Mouse (Mus musculus) midbrain, postnatal 0 days (tissue): ENCODE results near the gene Apc2. TPM values are rescaled to one million over a fixed set of nuclear protein-coding genes. Genes with fewer than 3 reads are reported as not detected.

Experiments used
- ATAC-seq: fragments of 200-750 bp; cut with Nextera tagmentation; 2 replicates; pipeline ENCODE4 v1.8.0; 2017; ENCODE audit warnings: moderate number of reproducible peaks, mild to moderate bottlenecking, moderate TSS enrichment, moderate library complexity; ENCODE audit not compliant: low FRiP score
- DNase-seq: peaks from one replicate; pipeline ENCODE4 v3.0.0-alpha.2; 2015; ENCODE audit warnings: low spot score
- H3K27ac ChIP-seq: fragments of 300-500 bp; sonication (generic); 2 replicates; pipeline ENCODE4 v1.5.1; 2014; ENCODE audit warnings: low read depth, mild to moderate bottlenecking, low read length, mixed read lengths
- H3K27me3 ChIP-seq: fragments of 300-500 bp; sonication (generic); 2 replicates; pipeline ENCODE4 v1.6.1; 2014; ENCODE audit warnings: low read length, control low read depth, mixed read lengths; ENCODE audit not compliant: insufficient read depth
- H3K36me3 ChIP-seq: fragments of 300-500 bp; sonication (generic); 2 replicates; pipeline ENCODE4 v1.6.1; 2014; ENCODE audit warnings: low read length, control low read depth, mixed read lengths; ENCODE audit not compliant: insufficient read depth
- H3K4me1 ChIP-seq: fragments of 300-500 bp; sonication (generic); 2 replicates; pipeline ENCODE4 v1.6.1; 2014; ENCODE audit warnings: mild to moderate bottlenecking, control low read depth, antibody characterized with exemption, low read length, mixed read lengths; ENCODE audit not compliant: insufficient read depth
- H3K4me2 ChIP-seq: fragments of 300-500 bp; sonication (generic); 2 replicates; pipeline ENCODE4 v1.6.1; 2014; ENCODE audit warnings: low read depth, mild to moderate bottlenecking, low read length, mixed read lengths; ENCODE audit not compliant: poor library complexity, severe bottlenecking
- H3K4me3 ChIP-seq: fragments of 300-500 bp; sonication (generic); 2 replicates; pipeline ENCODE4 v1.5.1; 2014; ENCODE audit warnings: low read depth, mild to moderate bottlenecking, low read length, moderate library complexity
- H3K9ac ChIP-seq: fragments of 300-500 bp; sonication (generic); replicated peaks from 2 replicates; pipeline ENCODE4 v1.6.1; 2014; ENCODE audit warnings: mild to moderate bottlenecking, low read length, moderate library complexity, mixed read lengths; ENCODE audit not compliant: poor library complexity, severe bottlenecking
- H3K9me3 ChIP-seq: fragments of 300-500 bp; sonication (generic); 2 replicates; pipeline ENCODE4 v1.6.1; 2016; ENCODE audit warnings: low read length, control low read depth
- CTCF ChIP-seq: IDR thresholded peaks from 2 replicates; pipeline ENCODE4 v1.5.1; 2016; ENCODE audit warnings: antibody characterized with exemption, mild to moderate bottlenecking
- WGBS: fragments of 180-500 bp; shearing (Covaris S2); extraction: QIAGEN DNeasy Blood & Tissue Kit; methylation state at CpG from one replicate; pipeline ENCODE4 v1.1.7; 2014; 5-methylcytosine and 5-hydroxymethylcytosine counted together
- polyA plus RNA-seq: library from polyadenylated mRNA; unstranded; fragments of >200 nt; fragmentation: Nextera tagmentation; extraction: Ambion mirVana; gene quantifications from 2 replicates; pipeline ENCODE4 v1.2.1, GENCODE M21; 2015
- total RNA-seq: library from RNA; depleted of rRNA; stranded (reverse); fragments of >200 nt; gene quantifications from 2 replicates; pipeline ENCODE4 v1.2.3, GENCODE M21; 2014

Gene Apc2
- total and polyA plus RNA-seq, 2 experiments from 2014 or later = 110 to 370 TPM

DNA sequence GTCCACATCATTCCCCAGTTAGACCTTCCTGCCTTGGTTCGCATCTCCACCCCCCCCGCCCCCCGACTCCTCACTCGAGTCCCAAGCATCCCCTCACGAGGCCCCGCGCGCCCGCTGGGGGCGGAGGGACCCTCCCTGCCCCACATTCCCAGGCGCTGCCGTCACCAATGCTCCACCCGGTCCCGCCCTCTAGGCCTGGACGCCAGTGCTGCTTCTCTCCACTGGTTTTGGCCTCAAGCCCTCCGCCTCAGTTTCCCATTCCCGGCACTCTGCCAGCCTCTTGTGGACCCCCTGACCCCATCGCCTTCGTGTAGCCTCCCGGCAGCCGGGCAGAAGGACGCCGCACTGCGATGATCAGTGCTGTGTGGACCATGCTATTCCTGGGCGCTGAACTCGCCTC is 53.2 kb downstream of the Apc2 start:
- H3K4me2 ChIP-seq = no peak overlapping the region
- DNase-seq = no peak

DNA sequence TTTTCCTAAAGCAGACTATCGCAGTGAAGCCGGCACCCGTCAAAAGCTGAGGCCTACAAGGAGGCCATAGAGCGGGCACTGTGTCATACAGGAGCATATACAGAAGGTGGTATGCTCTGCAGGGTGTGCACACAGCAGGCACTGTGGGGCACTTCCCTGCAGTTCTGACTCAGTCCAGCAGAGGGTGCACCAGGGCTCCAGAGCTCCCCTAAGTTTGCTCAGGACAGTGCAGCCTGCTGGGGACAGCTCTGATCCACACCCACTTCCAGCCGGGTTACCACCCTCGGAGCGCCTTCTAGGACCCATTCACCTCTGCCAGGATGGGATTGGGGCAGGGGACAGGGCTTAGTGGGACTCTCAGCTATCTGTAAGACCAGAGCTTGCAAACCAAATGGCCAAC is 54.5 kb downstream of the Apc2 start:
- WGBS = under 1% methylated on average over 7 of the region's 7 CpGs
- TF ChIP-seq CTCF = peak; percentile 90
- peak; percentile 65 for DNase-seq

More for the DNA sequence above, 53.2 kb downstream of the Apc2 start:
- Histone ChIP-seq H3K4me1 (no peaks in the 10 kb centered on the region), H3K27ac (no peak overlapping the region), H3K36me3 (no peaks in the 10 kb centered on the region), H3K4me3 (no peak overlapping the region), H3K27me3 (peaks cover 75% of the 10 kb centered on the region), H3K9ac (no peak overlapping the region), H3K9me3 (no peaks in the 10 kb centered on the region)
- no peak for TF ChIP-seq CTCF
- 15% methylated on average over 26 of the region's 26 CpGs for WGBS
- no peak for ATAC-seq

DNA sequence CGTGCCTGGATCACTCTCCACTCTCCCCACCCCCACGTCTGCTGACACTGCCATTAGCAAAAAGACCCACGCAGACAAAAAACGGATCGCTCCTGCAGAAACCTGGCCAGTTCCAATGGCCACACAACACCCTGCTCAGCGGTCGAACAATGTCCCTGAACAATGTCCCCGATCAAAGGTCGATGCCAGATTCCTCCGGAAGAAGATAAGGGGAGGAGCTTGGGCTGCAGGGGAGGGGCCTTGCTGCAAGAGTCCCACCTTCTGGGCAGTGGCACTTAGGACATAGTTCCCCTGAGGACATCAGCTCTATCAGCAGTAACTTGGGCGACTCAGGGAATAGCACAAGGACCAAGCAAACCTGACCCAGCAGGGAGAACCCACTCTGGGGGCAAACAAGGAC is 56.1 kb downstream of the Apc2 start:
- Histone ChIP-seq H3K4me3 (no peak overlapping the region), H3K4me1 (peaks cover 6% of the 10 kb centered on the region; the same call in 1 of the 2 replicates), H3K36me3 (no peaks in the 10 kb centered on the region), H3K27me3 (peaks cover 79% of the 10 kb centered on the region), H3K4me2 (no peak overlapping the region), H3K9me3 (no peaks in the 10 kb centered on the region), H3K27ac (no peak overlapping the region), H3K9ac (no peak overlapping the region)
- DNase-seq (no peak), ATAC-seq (no peak)
- 24% methylated on average over 11 of the region's 11 CpGs for WGBS
- no peak for TF ChIP-seq CTCF

More for the DNA sequence above, 54.5 kb downstream of the Apc2 start:
- H3K27me3 ChIP-seq = peaks cover 72% of the 10 kb centered on the region
- H3K27ac ChIP-seq = no peak overlapping the region
- no peaks in the 10 kb centered on the region for H3K4me1 ChIP-seq
- H3K9me3 ChIP-seq = no peaks in the 10 kb centered on the region
- H3K4me2 ChIP-seq = no peak overlapping the region
- H3K9ac ChIP-seq = no peak overlapping the region
- H3K4me3 ChIP-seq = no peak overlapping the region
- peak; percentile 64 for ATAC-seq
- no peaks in the 10 kb centered on the region for H3K36me3 ChIP-seq

DNA sequence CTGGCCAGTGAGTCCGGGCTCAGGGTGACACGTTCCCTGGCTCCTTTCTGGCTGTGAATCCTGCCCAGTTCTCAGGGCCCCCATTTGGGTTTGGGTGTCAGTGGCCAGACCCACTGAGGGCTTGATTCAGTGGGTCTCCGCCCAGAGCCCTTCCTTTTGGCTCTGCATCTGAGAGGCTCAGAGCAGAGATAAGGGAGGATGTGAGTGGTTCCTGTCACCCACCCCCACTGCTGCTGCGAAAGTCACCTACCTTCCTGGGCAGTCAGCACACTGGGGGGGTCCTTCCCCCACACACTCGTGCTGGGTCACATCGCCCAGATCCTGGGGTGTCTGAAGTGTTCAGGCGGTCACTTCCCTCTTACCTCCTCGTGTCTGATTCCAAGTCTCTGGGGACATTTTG is 57.0 kb downstream of the Apc2 start:
- ATAC-seq = no peak
- Histone ChIP-seq H3K9me3 (no peaks in the 10 kb centered on the region), H3K36me3 (no peaks in the 10 kb centered on the region), H3K4me1 (peaks cover 8% of the 10 kb centered on the region; the same call in 1 of the 2 replicates), H3K27ac (no peak overlapping the region), H3K27me3 (peaks cover 81% of the 10 kb centered on the region), H3K4me3 (no peak overlapping the region), H3K4me2 (no peak overlapping the region), H3K9ac (no peak overlapping the region)
- 73% methylated on average over 8 of the region's 8 CpGs for WGBS
- DNase-seq = no peak
- TF ChIP-seq CTCF = no peak

DNA sequence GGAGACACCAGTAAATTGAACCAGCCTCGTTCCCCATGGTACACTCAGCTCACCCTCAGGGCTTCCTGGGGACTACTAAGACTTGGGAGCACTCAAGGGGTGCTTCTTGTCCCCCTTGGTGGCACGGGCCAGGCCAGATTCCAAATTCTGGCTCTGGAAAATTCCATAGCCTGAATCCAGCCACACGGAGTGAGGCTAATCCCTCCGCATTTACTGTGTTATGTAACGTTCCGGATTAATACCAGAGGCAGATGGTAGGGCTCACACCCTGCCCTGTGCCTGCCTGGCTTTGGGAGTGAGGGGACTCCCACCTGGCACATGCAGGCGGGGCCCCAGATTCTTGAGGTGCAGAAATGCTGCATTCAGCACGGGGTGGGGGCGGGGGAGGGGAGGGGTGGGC is 59.7 kb downstream of the Apc2 start:
- Histone ChIP-seq H3K4me3 (no peak overlapping the region), H3K4me1 (peaks cover 8% of the 10 kb centered on the region; the same call in 1 of the 2 replicates), H3K27me3 (peaks cover 59% of the 10 kb centered on the region), H3K27ac (no peak overlapping the region), H3K36me3 (no peaks in the 10 kb centered on the region), H3K9ac (0 out of 2 replicates have a peak overlapping the region, but pooled peaks have one; percentile 62), H3K9me3 (no peaks in the 10 kb centered on the region), H3K4me2 (peak overlapping the region; percentile 82)
- 6% methylated on average over 9 of the region's 9 CpGs for WGBS
- ATAC-seq = no peak
- TF ChIP-seq CTCF = no peak
- DNase-seq = no peak

DNA sequence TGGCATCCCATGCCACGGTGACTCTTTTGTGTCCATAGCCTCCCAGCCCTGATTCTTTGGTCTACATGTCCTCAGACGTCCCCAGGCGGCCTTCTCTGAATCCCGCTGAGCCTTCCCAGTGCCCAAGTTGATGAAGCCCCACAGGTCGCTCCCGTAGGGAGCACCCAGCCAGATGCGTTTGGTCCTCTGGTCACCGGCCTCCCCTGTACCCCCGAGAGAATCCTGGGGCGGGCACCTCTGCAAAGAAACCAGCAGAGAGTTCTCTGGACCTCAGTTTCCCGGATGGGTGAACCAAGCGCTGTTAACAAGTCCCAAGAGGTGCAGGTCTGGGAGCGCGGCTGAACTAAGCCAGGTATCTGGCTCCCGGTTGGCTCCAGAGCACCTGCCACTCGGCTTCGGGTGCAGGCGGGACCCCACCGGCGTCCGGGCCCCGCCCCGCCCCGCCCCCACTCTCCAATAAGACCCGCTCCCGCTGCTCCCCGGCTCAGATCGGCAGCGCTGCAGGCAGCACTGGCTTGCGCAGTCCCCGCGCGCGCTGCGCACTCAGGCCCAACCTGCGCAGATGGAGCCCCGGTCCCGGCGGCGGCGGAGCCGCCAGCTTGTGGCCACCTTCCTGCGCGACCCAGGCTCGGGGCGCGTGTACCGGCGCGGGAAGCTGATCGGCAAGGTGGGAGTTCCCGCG is 60.4 kb downstream of the Apc2 start, which contains the start of gene Plk5:
TSS of gene Plk5 (plus strand) at position 459 of the 682 bp plus-strand sequence.
- peak within 1 kb of the TSS; percentile 82 for H3K4me2 ChIP-seq
- DNase-seq = no peak
- no peaks in the 10 kb centered on the region for H3K36me3 ChIP-seq
- H3K4me1 ChIP-seq = peaks cover 8% of the 10 kb centered on the region; the same call in 1 of the 2 replicates
- no peaks in the 10 kb centered on the region for H3K9me3 ChIP-seq
- peak within 1 kb of the TSS; percentile 50 for H3K4me3 ChIP-seq
- under 1% methylated on average over 52 of the region's 53 CpGs for WGBS
- peaks cover 52% of the 10 kb centered on the region for H3K27me3 ChIP-seq
- peak within 1 kb of the TSS; percentile 62 for H3K9ac ChIP-seq
- ATAC-seq = no peak
- no peak for TF ChIP-seq CTCF
- no peak within 1 kb of the TSS for H3K27ac ChIP-seq
